Mouse (Mus musculus) frontal cortex, postnatal 14 days (tissue): ENCODE results near the gene Ucp3.

ENCODE experiments used
- DNase-seq, 2 experiments: peaks; one replicate each; pipeline ENCODE4 v3.0.0; 2022; ENCODE audit warnings: low spot score in 2 of 2

Ucp3 gene

GRCm38 (mm10) chr7:100472777-100473176, at the start of gene Ucp3:
Gene Ucp3, plus strand, starts transcription at chr7:100472990.
- DNase-seq: no peak

DNA sequence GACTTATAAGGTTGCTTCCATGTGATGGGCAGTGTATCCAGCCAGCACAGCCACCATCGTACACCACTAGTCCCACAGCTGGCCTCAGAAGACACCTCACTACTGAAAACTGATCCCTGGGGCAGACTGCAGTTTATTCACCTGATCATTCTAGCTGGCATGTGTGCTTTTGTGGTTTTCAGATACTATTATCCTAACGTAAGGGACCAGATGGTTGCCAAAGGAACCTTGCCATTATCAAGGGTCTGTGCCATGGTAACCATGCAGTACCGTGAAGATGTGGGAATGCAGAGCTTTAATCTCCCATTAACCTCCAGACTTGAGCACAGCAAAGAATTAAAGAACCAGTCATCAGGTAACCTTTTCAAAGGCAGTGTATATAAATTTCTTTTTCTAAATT, 47.0 kb upstream of the Ucp3 start:
- DNase-seq: no peak

GRCm38 (mm10) chr7:100429102-100429501, 43.7 kb upstream of the Ucp3 start:
- peak in 1 of 2 experiments; percentile 42 for DNase-seq

DNA sequence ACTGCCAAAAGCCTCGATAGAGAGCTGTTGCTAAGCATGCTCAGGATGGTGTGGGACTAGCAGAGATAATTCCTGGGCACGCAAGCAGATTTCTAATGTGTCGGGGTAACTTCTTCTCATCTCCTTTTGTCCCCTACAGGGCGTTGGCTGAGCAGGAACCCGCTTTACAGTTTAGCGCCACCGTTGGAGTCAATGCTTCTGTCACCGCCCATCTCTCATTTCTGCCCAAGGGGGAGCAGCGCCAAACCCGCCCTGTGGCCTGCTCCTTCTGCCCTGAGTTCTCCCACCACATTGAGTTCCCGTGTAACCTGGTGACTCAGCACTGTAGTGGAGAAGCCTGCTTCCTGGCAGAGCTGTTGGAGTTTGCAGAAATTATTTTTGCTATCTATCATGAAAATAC, 42.9 kb upstream of the Ucp3 start:
- no peak for DNase-seq

- no peak for DNase-seq
Measured at GRCm38 (mm10) chr7:100431103-100431502, 41.7 kb upstream of the Ucp3 start.

- DNase-seq: no peak
Measured at GRCm38 (mm10) chr7:100433295-100433694, 39.5 kb upstream of the Ucp3 start.

- DNase-seq: no peak
Measured at GRCm38 (mm10) chr7:100443728-100444127, 29.1 kb upstream of the Ucp3 start.

DNA sequence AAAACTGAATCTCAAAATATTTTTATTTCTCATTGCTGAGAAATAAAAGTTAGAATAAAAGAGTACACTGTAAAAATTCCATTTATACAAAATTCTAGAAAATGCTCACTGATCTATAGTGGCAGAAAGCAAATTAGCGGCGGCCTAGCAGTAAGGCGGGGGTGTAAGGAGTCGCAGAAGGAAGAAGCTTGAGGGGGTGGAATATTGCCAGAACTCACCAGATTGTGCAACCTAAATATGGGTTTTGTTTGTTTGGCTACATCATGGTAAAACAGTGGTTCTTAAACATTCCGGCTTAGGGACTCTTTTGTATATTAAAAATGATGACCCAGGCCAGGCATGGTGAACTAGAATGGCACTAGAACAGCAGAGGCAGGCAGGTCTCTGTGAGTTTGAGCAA, 26.5 kb upstream of the Ucp3 start:
- DNase-seq: no peak

- no peak for DNase-seq
Measured at GRCm38 (mm10) chr7:100448530-100448929, 24.3 kb upstream of the Ucp3 start.

DNA sequence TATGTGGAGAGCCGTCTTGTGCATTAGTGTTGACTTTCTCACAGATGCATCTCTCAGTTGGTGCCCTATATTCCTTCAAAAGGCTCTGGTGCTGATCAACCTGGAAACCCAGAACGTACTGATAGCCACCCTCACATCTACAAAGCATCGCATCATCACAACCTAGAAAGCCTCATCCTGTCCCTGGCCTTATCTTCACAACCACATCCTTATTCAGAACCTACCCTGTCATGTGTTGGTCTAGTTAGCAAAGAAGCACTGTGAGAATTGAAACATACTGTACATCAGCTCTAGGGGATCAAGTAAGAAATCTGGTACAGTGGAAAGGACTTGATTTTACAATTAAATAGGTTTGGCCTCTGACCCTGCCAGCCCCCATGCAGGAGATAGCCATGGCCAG, 23.8 kb upstream of the Ucp3 start:
- no peak for DNase-seq

- no peak for DNase-seq
Measured at GRCm38 (mm10) chr7:100458153-100458552, 14.6 kb upstream of the Ucp3 start.

DNA sequence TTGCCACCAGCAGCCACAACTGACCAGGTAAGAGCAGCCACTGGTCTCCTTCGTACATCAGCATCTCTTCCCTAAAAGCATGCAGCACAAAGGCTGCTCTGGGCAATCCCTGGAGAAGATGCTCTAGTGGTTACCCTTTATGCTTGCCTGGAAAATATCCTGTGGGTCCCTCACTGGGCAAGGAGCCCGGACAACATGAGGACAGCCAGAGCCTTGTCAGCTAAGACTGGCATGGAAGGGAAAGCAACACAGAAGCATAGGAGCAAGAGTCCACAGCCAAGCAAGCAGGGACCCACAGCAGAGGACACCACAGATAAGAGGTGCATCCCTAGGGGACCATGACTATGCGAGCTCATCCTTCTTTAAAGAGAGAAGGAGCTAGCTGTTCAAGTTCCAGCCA, 12.9 kb upstream of the Ucp3 start:
- no peak for DNase-seq

- DNase-seq: peak; percentile 29 to 34
Measured at GRCm38 (mm10) chr7:100461621-100462151, 11.1 kb upstream of the Ucp3 start.

DNA sequence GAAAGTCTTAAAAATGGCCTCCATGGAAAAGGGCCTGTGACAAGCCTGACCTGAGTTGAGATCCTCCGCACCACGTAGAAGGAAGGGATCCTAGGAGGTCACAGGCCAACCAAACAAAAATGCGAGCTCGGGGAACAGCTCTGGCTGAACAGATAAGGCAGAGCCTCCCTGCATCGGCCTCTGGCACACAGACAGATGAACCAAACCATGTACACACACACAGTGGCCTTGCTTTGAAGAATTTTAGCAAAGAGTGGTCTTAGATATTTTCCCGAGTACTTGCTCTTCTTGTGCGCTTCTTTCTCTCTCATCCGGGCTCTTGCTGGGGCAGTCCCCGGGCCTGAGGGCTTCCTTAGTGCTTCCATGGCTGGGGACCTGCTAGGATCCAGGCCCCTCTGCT, 9.6 kb upstream of the Ucp3 start:
- DNase-seq: no peak

DNA sequence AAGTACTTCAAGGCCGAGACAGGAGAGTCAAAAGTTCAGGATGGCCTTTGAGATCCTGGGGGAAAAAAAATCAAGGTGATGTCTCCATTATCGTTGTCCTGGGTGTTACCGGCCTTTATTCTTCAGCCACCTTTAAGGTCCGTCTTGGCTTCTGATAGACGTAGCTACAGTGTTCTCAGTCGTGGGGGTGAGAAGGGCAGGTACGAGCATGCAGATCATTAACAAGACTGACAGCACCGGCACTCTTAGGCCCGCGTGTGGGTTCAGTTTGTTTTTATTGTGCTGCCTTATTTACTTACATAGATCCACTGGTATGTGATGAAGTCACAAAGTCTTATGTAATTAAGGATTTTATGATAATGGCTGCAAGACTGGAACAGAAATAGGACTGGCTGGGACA, 9.0 kb upstream of the Ucp3 start:
- no peak for DNase-seq

DNA sequence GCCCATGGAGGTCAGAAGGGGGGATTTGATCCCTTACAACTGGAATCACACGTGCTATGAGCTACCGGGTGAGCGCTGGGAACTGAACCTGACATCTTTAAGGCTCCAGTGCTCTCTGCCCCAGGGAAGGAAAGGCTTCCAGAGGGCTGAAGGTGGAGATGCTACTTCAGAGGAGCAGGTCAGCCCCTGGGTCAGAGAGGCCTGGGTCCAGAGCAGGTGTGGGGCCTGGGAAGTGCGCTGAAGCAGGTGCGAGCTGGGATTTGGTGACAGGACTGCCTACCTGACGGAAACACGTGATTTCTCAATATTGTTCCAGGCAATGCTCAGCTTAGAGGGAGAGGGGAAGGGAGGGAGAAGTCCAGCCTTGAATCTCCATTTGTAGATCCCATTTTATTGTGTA, 8.5 kb upstream of the Ucp3 start:
- no peak for DNase-seq

GRCm38 (mm10) chr7:100465248-100465647, 7.5 kb upstream of the Ucp3 start:
- no peak for DNase-seq

GRCm38 (mm10) chr7:100465656-100466309, 7.0 kb upstream of the Ucp3 start:
- no peak for DNase-seq

- no peak for DNase-seq
Measured at GRCm38 (mm10) chr7:100466781-100467510, 5.8 kb upstream of the Ucp3 start.

DNA sequence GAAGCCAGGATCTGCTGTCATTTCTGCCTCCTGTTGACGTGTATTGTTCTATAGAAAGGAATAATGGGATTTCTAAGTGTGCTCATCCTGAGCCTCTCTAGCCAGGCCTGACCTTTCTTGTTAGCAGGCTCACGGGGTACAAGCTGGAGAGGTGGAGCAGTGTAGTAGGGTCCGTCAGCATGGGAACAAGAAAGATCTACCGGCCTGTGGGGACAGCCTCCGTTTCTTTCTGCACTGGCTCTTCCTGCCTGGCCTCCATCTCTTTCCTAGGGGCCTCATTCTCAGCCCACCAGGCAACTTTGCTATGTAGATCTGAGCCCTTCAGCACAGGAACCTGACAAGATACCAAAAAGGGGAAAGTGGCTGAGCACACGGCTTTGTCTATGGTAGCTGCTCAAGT, 4.0 kb upstream of the Ucp3 start:
- DNase-seq: no peak

GRCm38 (mm10) chr7:100469502-100469901, 3.3 kb upstream of the Ucp3 start:
- no peak for DNase-seq

DNA sequence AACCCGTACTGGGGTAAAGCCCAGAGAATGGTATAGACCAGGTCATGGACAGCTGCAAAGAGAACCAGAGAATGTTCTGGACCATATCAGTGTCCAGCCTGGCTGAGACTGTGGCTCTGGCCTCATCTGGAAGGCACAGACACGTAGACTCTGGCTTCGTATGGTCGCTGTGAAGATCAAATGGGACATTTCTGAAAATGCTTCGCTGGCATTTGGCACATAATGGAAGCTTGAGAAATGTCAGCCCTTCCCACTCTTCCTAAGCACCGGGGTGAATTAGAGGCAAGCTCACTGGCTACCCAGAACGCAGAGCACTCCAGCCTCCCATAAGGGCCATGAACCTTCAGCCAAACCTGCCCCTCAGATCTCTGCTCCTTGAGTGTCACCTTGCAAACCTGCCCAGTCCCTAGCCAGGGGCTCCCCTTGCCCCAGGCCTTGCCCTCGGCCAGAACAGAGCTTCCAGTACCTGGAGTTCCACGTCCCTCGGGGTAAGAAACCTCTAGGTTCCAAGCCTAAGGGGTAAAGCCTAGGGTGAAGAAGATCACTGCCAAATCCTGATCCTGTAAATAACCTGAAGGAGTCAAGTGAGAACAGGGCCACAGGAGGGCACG, 1.9 kb upstream of the Ucp3 start:
- no peak for DNase-seq

DNA sequence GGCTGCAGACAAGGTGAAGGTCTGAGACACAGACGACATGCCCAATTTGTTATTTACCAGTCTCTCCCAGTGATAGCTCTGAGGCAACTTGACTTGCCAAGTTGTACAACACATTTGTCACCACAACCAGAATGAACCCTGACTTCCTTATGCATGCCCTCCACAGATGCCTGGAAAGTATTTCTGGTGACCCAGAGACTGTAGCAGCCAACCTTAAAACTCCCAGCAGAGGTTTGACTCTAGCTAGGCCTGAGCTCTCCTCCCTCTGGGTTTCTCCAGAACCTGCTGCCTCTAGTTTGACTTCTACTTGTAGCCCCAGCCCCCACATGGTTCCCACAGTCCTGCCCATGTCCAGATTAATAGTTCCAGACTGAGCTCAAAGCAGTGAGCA, 1.4 kb upstream of the Ucp3 start:
- no peak for DNase-seq
